Mouse (Mus musculus) MEL-GATA-1-ER (cell line): ENCODE results near the gene Defb3.
"Not testable (repeated sequence)": the region's sequence is repeated elsewhere in the genome, so short reads cannot be mapped to it uniquely, and the experiment has no call there.

Experiments used
- DNase-seq: peaks from one replicate; pipeline ENCODE4 v3.0.0-alpha.2; 2012; ENCODE audit warnings: low read depth; ENCODE audit errors: extremely low read depth

The Defb3 gene

DNA sequence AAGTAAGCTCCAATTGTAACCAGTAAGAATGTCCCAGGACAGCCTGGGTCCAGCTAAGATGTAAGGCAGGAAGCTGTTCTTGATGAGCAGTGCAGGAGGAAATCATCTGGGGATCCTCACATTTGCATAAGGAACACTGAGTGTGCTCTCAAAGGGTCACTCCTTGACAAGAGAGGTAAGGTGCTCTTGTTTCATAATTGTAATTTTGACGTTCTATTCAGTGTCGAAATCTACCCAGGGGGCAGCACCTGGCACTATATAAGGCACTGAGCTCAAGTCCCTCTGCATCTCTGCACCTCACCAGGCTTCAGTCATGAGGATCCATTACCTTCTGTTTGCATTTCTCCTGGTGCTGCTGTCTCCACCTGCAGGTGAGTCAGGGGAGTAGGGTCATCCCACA, at the start of gene Defb3:
Defb3 (plus strand) TSS at position 301 of the 400 bp plus-strand sequence.
- not testable (repeated sequence) for DNase-seq

- no peak for DNase-seq
Observed at GRCm38 (mm10) chr8:19247280-19247679, 45.9 kb upstream of the Defb3 start, which contains the start of gene Defb5. Gene Defb5, plus strand, starts transcription at chr8:19247580.

GRCm38 (mm10) chr8:19258136-19258535, 35.0 kb upstream of the Defb3 start:
- DNase-seq = no peak

- no peak for DNase-seq
Observed at GRCm38 (mm10) chr8:19259667-19260066, 33.5 kb upstream of the Defb3 start.

GRCm38 (mm10) chr8:19298361-19298760, 5.2 kb downstream of the Defb3 start:
- not testable (repeated sequence) for DNase-seq

DNA sequence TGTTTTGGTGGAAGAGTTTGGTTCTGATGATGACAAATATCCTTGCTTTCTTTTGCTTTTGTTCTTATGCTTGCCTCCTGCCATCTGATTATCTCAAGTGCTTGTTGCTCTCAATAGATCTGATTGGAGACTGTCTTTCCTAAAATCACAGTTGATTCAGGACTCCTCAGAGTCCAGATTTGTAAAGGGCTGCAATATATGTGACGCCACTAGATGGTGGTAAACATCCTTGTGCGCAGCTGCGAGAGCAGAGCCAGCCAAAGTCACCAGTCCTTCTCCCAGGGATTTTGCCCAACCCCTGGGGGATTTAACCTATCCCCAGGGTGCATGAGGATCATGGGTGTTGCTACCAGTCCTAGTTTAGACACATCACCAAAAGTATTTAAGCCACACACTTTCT, 38.7 kb downstream of the Defb3 start:
- DNase-seq = no peak
